Mouse (Mus musculus) neural tube, embryonic 10.5 days (tissue): ENCODE data around the gene Pam.
"Not testable (repeated sequence)": the region's sequence is repeated elsewhere in the genome, so short reads cannot be mapped to it uniquely, and the experiment has no call there.

Source experiments
- DNase-seq: peaks from one replicate; pipeline ENCODE4 v3.0.0-alpha.2; 2017; ENCODE audit warnings: low spot score; ENCODE audit errors: extremely low spot score

Gene Pam

DNA sequence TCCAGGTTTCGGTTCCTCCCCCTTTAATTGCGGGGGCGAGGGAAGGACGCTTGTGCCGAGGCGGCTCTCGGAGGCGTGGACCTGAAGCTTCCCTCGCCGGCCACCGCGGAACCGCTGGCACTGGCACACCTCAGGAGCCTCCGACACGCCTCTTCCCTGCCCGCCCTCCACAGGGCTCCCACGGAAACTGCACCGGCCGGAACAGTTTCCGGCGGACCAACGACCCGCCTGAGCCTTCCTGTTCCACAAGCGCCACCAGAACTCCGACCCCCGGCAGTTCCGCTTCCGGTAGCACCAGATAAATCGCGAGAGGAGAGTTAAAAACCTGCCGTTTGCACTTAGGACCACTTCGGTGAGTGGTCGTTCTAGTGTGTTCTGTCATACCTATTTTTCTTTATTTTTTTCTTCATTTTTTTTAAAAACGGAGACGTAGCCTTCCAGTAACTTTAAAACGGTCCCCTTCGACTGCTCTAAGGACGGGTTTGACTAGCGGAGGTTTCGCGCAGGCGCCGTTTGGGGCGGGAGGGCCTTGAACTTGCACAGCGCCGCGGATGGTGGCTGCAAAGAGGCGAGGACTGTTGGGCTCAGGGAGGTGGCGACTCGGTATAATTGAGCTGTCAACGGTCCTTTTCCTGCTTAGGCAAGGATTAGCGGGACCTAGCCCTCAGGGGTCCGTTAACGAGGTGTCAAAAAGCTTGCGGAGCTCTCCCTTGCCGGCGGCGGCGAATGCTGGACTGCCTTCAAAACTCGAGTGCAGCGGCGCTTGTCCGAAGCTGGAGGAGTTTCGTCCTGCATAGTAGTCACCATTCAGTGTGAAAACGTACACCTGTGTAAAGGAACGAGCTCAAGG lies 325.3 kb downstream of the Pam start, which contains the start of the genes Gin1 and Ppip5k2:
Gin1 (plus strand) TSS at position 269 of the 850 bp plus-strand sequence.
Ppip5k2 (minus strand) TSS at position 508 of the 850 bp plus-strand sequence.
- DNase-seq: peak; percentile 97

DNA sequence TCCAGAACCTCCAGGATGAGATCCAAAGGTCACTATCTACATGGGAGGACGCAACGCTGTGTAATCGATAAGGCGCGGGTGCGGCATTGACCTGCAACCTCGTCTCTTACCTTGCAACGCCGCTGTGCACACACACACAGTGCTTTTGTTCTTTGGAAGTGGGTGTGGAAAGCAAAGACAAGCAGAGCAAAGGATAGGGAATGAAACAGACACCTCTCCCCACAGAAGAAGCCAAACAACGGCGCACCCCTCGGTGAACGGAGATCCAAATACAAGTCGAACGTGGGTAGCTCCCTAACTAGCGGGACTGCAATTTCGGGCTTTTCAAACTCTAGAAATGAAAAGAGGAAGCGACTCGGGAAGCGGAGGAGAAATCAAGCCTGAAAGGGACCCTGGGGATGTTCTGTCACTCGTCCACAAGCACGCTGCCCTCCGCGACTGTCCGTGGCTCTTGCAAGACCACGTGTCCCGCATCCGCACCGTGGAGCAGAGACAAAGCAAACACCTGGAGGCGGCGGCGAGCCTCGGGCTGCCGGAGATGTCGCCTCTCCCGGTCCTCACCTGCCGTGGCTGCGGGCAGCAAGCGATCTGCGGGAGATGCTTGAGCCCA lies 326.0 kb downstream of the Pam start:
- DNase-seq: no peak

DNA sequence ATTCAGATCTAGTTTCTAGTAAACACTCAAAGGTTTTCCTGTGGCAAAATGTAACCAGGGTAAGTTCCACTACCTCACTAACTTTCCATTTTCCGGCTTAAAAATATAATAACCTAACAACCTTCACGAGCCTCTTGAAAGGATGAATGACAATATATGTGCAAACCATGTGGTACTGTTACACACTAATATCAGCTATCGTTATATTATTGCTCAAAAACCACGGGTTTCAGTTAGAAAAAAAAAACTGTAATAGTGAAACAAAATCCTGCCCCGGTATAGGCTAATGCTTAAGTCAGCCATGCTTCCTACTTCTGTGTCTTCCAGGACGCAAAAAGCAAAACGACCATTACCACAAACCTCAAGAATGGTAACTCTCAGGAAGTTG lies 326.5 kb downstream of the Pam start:
- DNase-seq: no peak

DNA sequence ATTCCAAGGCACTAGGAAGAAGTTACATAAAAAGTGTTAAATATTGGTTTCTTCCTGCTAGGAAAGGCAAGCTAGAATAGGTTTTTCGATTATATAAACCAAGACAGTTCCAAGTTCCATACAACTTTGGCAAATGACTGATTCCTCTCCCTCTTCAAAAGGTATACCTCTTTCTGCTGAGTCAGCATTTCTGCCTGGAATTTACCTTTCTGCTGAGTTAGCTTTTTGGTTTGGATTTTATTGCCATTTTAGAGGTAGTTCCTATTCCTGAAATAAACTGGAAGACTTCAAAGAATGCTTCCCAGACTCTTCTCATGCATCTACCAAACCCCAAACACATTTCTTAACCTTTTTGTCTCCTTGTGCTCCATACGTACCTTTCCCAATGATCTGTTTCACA lies 327.4 kb downstream of the Pam start:
- no peak for DNase-seq

DNA sequence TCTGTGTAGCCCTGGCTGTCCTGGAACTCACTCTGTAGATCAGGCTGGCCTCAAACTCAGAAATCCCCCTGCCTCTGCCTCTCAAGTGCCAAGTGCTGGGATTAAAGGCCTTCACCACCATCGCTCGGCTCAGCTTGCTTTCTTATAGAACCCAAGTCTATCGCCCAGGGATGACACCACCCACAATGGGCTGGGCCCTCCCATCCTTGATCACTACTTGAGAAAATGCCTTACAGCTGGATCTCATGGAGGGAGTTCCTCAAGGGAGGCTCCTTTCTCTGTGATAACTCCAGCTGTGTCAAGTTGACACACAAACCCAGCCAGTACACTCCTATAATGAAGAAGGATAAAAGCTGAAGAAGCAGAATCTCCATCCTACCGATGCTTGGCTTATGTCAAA lies 329.7 kb downstream of the Pam start:
- not testable (repeated sequence) for DNase-seq

DNA sequence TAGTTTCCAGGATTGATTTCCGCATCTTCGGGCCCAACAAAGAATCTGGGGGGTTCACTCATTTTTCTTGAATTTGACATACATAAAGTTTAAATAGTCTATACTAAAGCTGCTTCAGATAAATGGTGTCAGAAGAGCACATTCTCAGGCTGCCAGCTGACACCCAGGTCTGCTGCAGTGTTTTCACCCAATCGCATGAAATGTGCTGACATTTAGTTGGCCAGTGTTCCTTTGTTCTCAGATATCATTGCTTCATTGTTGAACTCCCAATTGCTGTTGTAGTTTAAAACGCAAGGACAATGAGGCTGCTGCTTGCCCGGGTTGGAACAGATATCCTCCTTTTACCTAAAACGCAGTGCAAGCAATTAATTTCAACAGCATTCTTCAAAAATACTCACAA lies 334.0 kb downstream of the Pam start:
- no peak for DNase-seq

DNA sequence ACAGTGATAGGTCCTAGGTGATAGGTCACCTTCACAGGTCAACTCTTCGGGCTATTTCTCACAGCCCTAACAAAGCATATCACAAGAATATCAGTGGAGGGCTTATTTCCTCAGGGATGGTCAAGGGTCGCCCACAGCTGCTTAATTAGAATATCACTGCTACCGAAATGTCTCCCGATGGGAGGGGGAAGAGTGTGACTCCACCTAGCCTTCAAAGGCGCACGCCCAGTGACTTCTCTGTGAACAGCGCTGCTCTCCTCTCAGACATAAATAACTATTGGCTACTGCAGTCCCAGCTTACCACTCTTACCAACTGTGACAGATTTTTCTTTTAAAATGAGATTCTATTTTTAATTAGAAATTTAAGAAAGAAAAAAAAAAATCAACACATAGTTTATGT lies 334.8 kb downstream of the Pam start:
- DNase-seq: no peak

DNA sequence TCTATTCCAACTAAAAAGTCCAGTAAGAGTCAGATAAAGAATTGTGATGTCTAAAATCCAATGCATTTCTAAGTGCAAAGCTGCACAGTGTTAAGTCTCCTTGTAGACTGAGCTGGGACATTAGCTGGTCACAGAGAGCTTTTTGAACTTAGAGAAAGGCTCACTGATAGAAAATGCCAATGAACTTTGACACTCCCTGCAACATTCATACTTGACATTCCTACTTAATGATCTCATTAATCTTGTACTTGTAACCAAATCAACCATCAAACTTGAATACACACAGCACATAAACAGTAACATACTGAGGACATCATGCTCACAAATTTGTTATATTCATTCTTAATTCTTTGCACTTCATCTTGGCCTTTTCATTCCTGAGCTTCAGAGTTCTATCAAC lies 335.6 kb downstream of the Pam start:
- DNase-seq: no peak

DNA sequence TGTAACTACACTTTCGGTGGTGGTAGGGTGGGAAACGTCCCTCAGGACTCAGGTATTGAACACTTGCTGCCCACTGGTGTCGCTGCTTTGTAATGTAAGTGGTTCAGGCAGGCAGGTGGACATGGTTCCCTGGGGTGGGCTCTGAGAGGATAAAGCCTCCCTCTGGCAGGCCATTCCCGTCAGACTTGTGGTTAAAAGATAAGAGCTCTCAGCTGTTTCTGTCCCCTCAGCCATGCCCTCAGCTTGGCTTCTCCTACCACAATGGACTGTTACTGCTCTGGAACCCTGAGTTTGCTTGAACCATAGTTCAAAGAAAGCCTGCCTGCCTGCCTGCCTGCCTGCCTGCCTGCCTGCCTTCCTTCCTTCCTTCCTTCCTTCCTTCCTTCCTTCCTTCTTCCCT lies 341.1 kb downstream of the Pam start:
- DNase-seq: no peak

DNA sequence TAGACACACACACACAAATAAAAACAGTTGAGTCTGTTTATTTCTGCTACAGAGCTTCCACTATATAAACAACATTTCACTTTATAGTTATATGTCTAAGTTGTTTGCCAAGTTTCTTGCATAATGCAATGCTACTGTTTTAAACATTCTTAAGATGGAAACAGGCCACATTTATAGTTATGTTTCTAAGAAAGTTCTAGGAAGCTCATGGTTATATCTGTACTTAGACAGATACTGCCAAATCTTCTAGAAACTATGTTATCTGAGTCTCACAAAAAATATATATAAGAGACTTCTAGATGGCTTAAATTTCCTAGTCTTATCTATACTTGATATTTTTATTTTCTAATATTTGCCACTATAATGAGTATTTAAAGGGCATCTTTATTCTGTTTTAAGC lies 342.2 kb downstream of the Pam start:
- no peak for DNase-seq

DNA sequence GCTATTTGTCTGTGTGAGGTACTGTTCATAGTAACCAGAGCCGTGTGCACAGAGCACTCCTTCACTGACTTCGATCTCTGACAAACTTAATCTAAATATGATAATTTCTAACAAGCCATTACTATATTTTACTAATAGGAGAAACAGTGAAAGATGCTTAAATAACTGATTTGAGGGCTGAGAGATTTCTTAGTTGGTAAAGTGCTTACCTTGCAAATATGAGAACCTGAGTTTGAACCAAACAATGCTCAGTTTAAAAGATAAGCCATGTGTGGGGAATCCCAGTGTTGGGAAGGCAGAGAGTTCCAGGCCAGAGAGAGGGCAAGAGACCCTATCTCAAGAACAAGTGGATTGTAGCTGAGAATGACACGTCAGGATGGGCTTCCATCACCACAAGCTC lies 347.3 kb downstream of the Pam start:
- DNase-seq: no peak

DNA sequence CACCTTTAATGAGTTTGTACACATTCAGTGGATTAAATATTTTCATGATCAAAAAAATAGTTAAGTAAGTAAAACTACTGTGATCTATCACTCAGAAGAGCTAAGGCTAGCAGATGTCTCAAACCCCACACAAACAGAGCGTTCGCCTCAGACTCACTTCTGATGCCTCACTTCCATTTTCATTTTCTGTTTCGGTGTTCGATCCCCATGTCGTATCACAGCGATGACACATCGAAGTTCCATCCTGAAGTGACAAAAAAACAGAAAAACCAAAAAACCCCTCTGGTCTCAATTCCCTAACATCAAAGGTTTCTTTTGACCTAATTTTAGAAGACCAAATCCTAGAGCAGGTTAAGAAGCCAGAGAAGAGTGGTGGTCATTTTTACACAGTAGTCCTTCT lies 349.2 kb downstream of the Pam start:
- no peak for DNase-seq

DNA sequence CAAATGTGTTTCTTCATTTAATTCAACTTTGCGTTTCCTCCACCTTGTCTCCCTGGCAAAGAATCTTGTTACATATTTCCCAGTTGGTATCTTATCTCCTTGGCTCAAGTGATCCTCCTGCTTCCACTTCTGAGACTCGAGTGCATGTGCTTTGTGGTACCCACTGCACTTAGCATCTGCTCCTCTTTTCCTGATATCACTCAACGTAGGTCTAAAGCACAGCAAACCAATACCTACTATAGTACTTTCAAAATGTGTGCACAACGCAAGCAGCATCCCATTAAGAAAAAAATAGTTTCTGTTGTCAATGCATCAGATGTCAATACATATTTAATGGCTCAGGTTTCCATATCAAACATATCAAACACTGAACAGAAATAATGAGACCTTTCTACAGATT lies 349.7 kb downstream of the Pam start:
- DNase-seq: no peak
